Mouse (Mus musculus): ENCODE results near the gene Grik1. TPM values are rescaled to one million over a fixed set of nuclear protein-coding genes. Genes with fewer than 3 reads are reported as not detected.

Gene Grik1
- polyA plus RNA-seq, 1 experiment: not detected

- Histone ChIP-seq H3K4me1 (ENCODE audit: control insufficient read depth, insufficient read depth, insufficient read length, low read length) (no peaks in the 10 kb centered on the region), H3K36me3 (ENCODE audit: control insufficient read depth, insufficient read depth, low read length) (no peaks in the 10 kb centered on the region), H3K27me3 (ENCODE audit: control insufficient read depth, insufficient read depth, low read length) (no peaks in the 10 kb centered on the region), H3K4me3 (ENCODE audit: low read depth, low read length) (no peak overlapping the region), H3K27ac (ENCODE audit: insufficient read depth, low read depth, low read length) (no peak overlapping the region)
- WGBS: 3% methylated on average over 5 of the region's 5 CpGs
- TF ChIP-seq CTCF (IDR thresholded peaks at IDR 0.05; ENCODE audit: extremely low read depth, insufficient read length, insufficient replicate concordance, low read depth, low read length) (peak; percentile 96), POLR2A (IDR thresholded peaks at IDR 0.05; ENCODE audit: low read depth, low read length) (no peak)
Measured at GRCm38 (mm10) chr16:88204400-88204799, 85.7 kb downstream of the Grik1 start.

- no peaks in the 10 kb centered on the region for H3K27me3 ChIP-seq (ENCODE audit: control insufficient read depth, insufficient read depth, low read length)
- H3K36me3 ChIP-seq (ENCODE audit: control insufficient read depth, insufficient read depth, low read length): no peaks in the 10 kb centered on the region
- H3K27ac ChIP-seq (ENCODE audit: insufficient read depth, low read depth, low read length): no peak overlapping the region
- no peaks in the 10 kb centered on the region for H3K4me1 ChIP-seq (ENCODE audit: control insufficient read depth, insufficient read depth, insufficient read length, low read length)
- H3K4me3 ChIP-seq (ENCODE audit: low read depth, low read length): no peak overlapping the region
- WGBS: 79% methylated on average over 6 of the region's 6 CpGs
- TF ChIP-seq POLR2A (IDR thresholded peaks at IDR 0.05; ENCODE audit: low read depth, low read length) (no peak), CTCF (IDR thresholded peaks at IDR 0.05; ENCODE audit: extremely low read depth, insufficient read length, insufficient replicate concordance, low read depth, low read length) (no peak)
Measured at GRCm38 (mm10) chr16:88203985-88204384, 86.1 kb downstream of the Grik1 start.

GRCm38 (mm10) chr16:88187433-88188037, 102.5 kb downstream of the Grik1 start:
- TF ChIP-seq POLR2A (IDR thresholded peaks at IDR 0.05; ENCODE audit: low read depth, low read length) (no peak), CTCF (IDR thresholded peaks at IDR 0.05; ENCODE audit: extremely low read depth, insufficient read length, insufficient replicate concordance, low read depth, low read length) (no peak)
- Histone ChIP-seq H3K27me3 (ENCODE audit: control insufficient read depth, insufficient read depth, low read length) (no peaks in the 10 kb centered on the region), H3K27ac (ENCODE audit: insufficient read depth, low read depth, low read length) (no peak overlapping the region), H3K36me3 (ENCODE audit: control insufficient read depth, insufficient read depth, low read length) (no peaks in the 10 kb centered on the region), H3K4me1 (ENCODE audit: control insufficient read depth, insufficient read depth, insufficient read length, low read length) (no peaks in the 10 kb centered on the region), H3K4me3 (ENCODE audit: low read depth, low read length) (no peak overlapping the region)
- 86% methylated on average over 6 of the region's 6 CpGs for WGBS

- 54% methylated on average over 6 of the region's 6 CpGs for WGBS
Measured at GRCm38 (mm10) chr16:88178813-88179212, 111.3 kb downstream of the Grik1 start.

GRCm38 (mm10) chr16:88177364-88177763, 112.7 kb downstream of the Grik1 start:
- no peak for TF ChIP-seq POLR2A (IDR thresholded peaks at IDR 0.05; ENCODE audit: low read depth, low read length)
- no peak for TF ChIP-seq CTCF (IDR thresholded peaks at IDR 0.05; ENCODE audit: extremely low read depth, insufficient read length, insufficient replicate concordance, low read depth, low read length)
- Histone ChIP-seq H3K27ac (ENCODE audit: insufficient read depth, low read depth, low read length) (no peak overlapping the region), H3K27me3 (ENCODE audit: control insufficient read depth, insufficient read depth, low read length) (no peaks in the 10 kb centered on the region), H3K4me3 (ENCODE audit: low read depth, low read length) (no peak overlapping the region), H3K36me3 (ENCODE audit: control insufficient read depth, insufficient read depth, low read length) (no peaks in the 10 kb centered on the region), H3K4me1 (ENCODE audit: control insufficient read depth, insufficient read depth, insufficient read length, low read length) (no peaks in the 10 kb centered on the region)
- 69% methylated on average over 3 of the region's 3 CpGs for WGBS

More at GRCm38 (mm10) chr16:88178813-88179212, 111.3 kb downstream of the Grik1 start:
- H3K4me1 ChIP-seq (ENCODE audit: control insufficient read depth, insufficient read depth, insufficient read length, low read length): no peaks in the 10 kb centered on the region
- no peaks in the 10 kb centered on the region for H3K27me3 ChIP-seq (ENCODE audit: control insufficient read depth, insufficient read depth, low read length)
- H3K4me3 ChIP-seq (ENCODE audit: low read depth, low read length): no peak overlapping the region
- no peak for TF ChIP-seq CTCF (IDR thresholded peaks at IDR 0.05; ENCODE audit: extremely low read depth, insufficient read length, insufficient replicate concordance, low read depth, low read length)
- TF ChIP-seq POLR2A (IDR thresholded peaks at IDR 0.05; ENCODE audit: low read depth, low read length): no peak
- H3K36me3 ChIP-seq (ENCODE audit: control insufficient read depth, insufficient read depth, low read length): no peaks in the 10 kb centered on the region
- H3K27ac ChIP-seq (ENCODE audit: insufficient read depth, low read depth, low read length): no peak overlapping the region

- no peak overlapping the region for H3K27ac ChIP-seq (ENCODE audit: insufficient read depth, low read depth, low read length)
- TF ChIP-seq CTCF (IDR thresholded peaks at IDR 0.05; ENCODE audit: extremely low read depth, insufficient read length, insufficient replicate concordance, low read depth, low read length) (no peak), POLR2A (IDR thresholded peaks at IDR 0.05; ENCODE audit: low read depth, low read length) (no peak)
- H3K36me3 ChIP-seq (ENCODE audit: control insufficient read depth, insufficient read depth, low read length): no peaks in the 10 kb centered on the region
- no peaks in the 10 kb centered on the region for H3K27me3 ChIP-seq (ENCODE audit: control insufficient read depth, insufficient read depth, low read length)
- WGBS: 88% methylated on average over 9 of the region's 9 CpGs
- no peaks in the 10 kb centered on the region for H3K4me1 ChIP-seq (ENCODE audit: control insufficient read depth, insufficient read depth, insufficient read length, low read length)
- H3K4me3 ChIP-seq (ENCODE audit: low read depth, low read length): no peak overlapping the region
Measured at GRCm38 (mm10) chr16:88174083-88174721, 115.9 kb downstream of the Grik1 start.

- TF ChIP-seq CTCF (IDR thresholded peaks at IDR 0.05; ENCODE audit: extremely low read depth, insufficient read length, insufficient replicate concordance, low read depth, low read length): no peak
- TF ChIP-seq POLR2A (IDR thresholded peaks at IDR 0.05; ENCODE audit: low read depth, low read length): no peak
- Histone ChIP-seq H3K27me3 (ENCODE audit: control insufficient read depth, insufficient read depth, low read length) (no peaks in the 10 kb centered on the region), H3K4me3 (ENCODE audit: low read depth, low read length) (no peak overlapping the region), H3K27ac (ENCODE audit: insufficient read depth, low read depth, low read length) (no peak overlapping the region), H3K4me1 (ENCODE audit: control insufficient read depth, insufficient read depth, insufficient read length, low read length) (no peaks in the 10 kb centered on the region), H3K36me3 (ENCODE audit: control insufficient read depth, insufficient read depth, low read length) (no peaks in the 10 kb centered on the region)
Measured at GRCm38 (mm10) chr16:88166547-88166946, 123.5 kb downstream of the Grik1 start.
